Mouse (Mus musculus) liver, adult 2 months (tissue): ENCODE measurements around the gene Rfx7.

Experiments used
- CTCF ChIP-seq: fragments of 200-500 bp; IDR thresholded peaks from 2 replicates; pipeline ENCODE4 v1.5.1; 2011; ENCODE audit warnings: low read depth, low read length, control low read depth
- POLR2A ChIP-seq: fragments of 200-500 bp; IDR thresholded peaks from 2 replicates; pipeline ENCODE4 v1.6.1; 2011; ENCODE audit warnings: low read length, control low read depth; ENCODE audit not compliant: insufficient read depth; ENCODE audit errors: extremely low read depth

- no peak for TF ChIP-seq CTCF
- TF ChIP-seq POLR2A = no peak
These were observed 28.3 kb downstream of the Rfx7 start for GRCm38 (mm10) chr9:72560316-72560715.
